Mouse (Mus musculus) forebrain, postnatal 0 days (tissue): ENCODE results near the gene Rreb1. TPM values are rescaled to one million over a fixed set of nuclear protein-coding genes. Genes with fewer than 3 reads are reported as not detected.

ENCODE experiments used
- ATAC-seq: fragments of 200-750 bp; cut with Nextera tagmentation; 2 replicates; pipeline ENCODE4 v1.8.0; 2017; ENCODE audit warnings: mild to moderate bottlenecking, moderate library complexity
- DNase-seq: peaks from one replicate; pipeline ENCODE4 v3.0.0-alpha.2; 2015
- H3K27ac ChIP-seq: fragments of 300-500 bp; sonication (generic); 2 replicates; pipeline ENCODE4 v1.5.1; 2014; ENCODE audit warnings: low read depth, mild to moderate bottlenecking, antibody characterized with exemption, low read length, moderate library complexity, mixed read lengths
- H3K27me3 ChIP-seq: fragments of 300-500 bp; sonication (generic); 2 replicates; pipeline ENCODE4 v1.6.1; 2014; ENCODE audit warnings: mild to moderate bottlenecking, low read length, mixed read lengths; ENCODE audit not compliant: insufficient read depth
- H3K36me3 ChIP-seq: fragments of 300-500 bp; sonication (generic); 2 replicates; pipeline ENCODE4 v1.6.1; 2014; ENCODE audit warnings: mild to moderate bottlenecking, moderate library complexity; ENCODE audit not compliant: insufficient read depth
- H3K4me1 ChIP-seq: fragments of 300-500 bp; sonication (generic); 2 replicates; pipeline ENCODE4 v1.6.1; 2014; ENCODE audit warnings: antibody characterized with exemption; ENCODE audit not compliant: insufficient read depth
- H3K4me2 ChIP-seq: fragments of 300-500 bp; sonication (generic); 2 replicates; pipeline ENCODE4 v1.6.1; 2014; ENCODE audit warnings: low read depth, mild to moderate bottlenecking, moderate library complexity
- H3K4me3 ChIP-seq: fragments of 300-500 bp; sonication (generic); 2 replicates; pipeline ENCODE4 v1.5.1; 2014; ENCODE audit warnings: low read depth, low read length, mixed read lengths
- H3K9ac ChIP-seq: fragments of 300-500 bp; sonication (generic); 2 replicates; pipeline ENCODE4 v1.6.1; 2014; ENCODE audit warnings: mild to moderate bottlenecking
- H3K9me3 ChIP-seq: fragments of 300-500 bp; sonication (generic); 2 replicates; pipeline ENCODE4 v1.6.1; 2016; ENCODE audit warnings: low read length
- CTCF ChIP-seq: sonication (generic); IDR thresholded peaks from 2 replicates; pipeline ENCODE4 v1.5.1; 2016; ENCODE audit warnings: antibody characterized with exemption, control low read depth, low read depth
- WGBS: fragments of 180-500 bp; shearing (Covaris S2); extraction: QIAGEN DNeasy Blood & Tissue Kit; methylation state at CpG from one replicate; pipeline ENCODE4 v1.1.7; 2014; 5-methylcytosine and 5-hydroxymethylcytosine counted together
- polyA plus RNA-seq: library from polyadenylated mRNA; unstranded; fragments of >200 nt; fragmentation: Nextera tagmentation; extraction: Ambion mirVana; gene quantifications from 2 replicates; pipeline ENCODE4 v1.2.1, GENCODE M21; 2015
- total RNA-seq: library from RNA; depleted of rRNA; stranded (reverse); fragments of >200 nt; gene quantifications from 2 replicates; pipeline ENCODE4 v1.2.3, GENCODE M21; 2014

Rreb1 gene
- total and polyA plus RNA-seq, 2 experiments from 2014 or later: 1.6 to 4.9 TPM

- no peak for TF ChIP-seq CTCF
- Histone ChIP-seq H3K4me3 (no peak overlapping the region), H3K9ac (no peak overlapping the region), H3K4me1 (no peaks in the 10 kb centered on the region), H3K36me3 (no peaks in the 10 kb centered on the region), H3K9me3 (no peaks in the 10 kb centered on the region), H3K4me2 (no peak overlapping the region), H3K27ac (no peak overlapping the region), H3K27me3 (no peaks in the 10 kb centered on the region)
- WGBS: 29% methylated on average over 1 of the region's 1 CpGs
- no peak for DNase-seq
- ATAC-seq: no peak
Measured at GRCm38 (mm10) chr13:37880035-37880434, 101.8 kb downstream of the Rreb1 start.

DNA sequence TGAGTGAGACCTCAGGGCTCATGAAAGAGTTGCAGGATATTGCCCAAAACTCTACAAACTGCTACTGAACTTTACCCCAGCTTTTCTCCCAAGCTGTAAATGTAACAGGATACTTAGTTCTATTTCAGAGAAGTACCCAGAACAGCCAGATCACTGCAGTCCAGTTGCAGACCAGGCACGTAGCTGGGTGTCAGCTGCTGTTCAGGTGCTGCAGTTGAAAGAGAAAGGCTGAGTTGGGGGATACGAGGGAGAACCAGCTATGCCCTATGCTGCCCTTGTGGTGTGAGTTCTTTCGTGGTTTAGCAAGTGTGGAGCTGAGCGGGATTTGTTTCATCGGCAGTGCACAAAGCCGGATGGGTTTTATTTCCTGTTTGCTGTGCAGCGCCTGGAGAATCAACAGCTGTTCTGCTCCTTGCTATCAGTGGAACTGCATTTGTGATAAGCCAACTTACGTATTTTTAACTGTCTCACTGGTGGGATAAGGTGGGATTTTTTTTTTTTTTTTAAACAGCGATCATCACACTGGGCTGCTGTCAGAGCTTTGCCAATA, 102.5 kb downstream of the Rreb1 start:
- no peak for TF ChIP-seq CTCF
- no peaks in the 10 kb centered on the region for H3K36me3 ChIP-seq
- WGBS: 77% methylated on average over 9 of the region's 9 CpGs
- DNase-seq (no peak), ATAC-seq (no peak)
- no peaks in the 10 kb centered on the region for H3K4me1 ChIP-seq
- no peak overlapping the region for H3K4me2 ChIP-seq
- H3K9ac ChIP-seq: no peak overlapping the region
- no peak overlapping the region for H3K4me3 ChIP-seq
- H3K27ac ChIP-seq: no peak overlapping the region
- no peaks in the 10 kb centered on the region for H3K9me3 ChIP-seq
- H3K27me3 ChIP-seq: no peaks in the 10 kb centered on the region

GRCm38 (mm10) chr13:37882521-37882920, 104.3 kb downstream of the Rreb1 start:
- H3K36me3 ChIP-seq: no peaks in the 10 kb centered on the region
- WGBS: 77% methylated on average over 8 of the region's 8 CpGs
- no peaks in the 10 kb centered on the region for H3K9me3 ChIP-seq
- H3K27ac ChIP-seq: no peak overlapping the region
- ATAC-seq (no peak), DNase-seq (no peak)
- no peak for TF ChIP-seq CTCF
- H3K4me2 ChIP-seq: no peak overlapping the region
- H3K4me3 ChIP-seq: no peak overlapping the region
- no peaks in the 10 kb centered on the region for H3K27me3 ChIP-seq
- H3K9ac ChIP-seq: no peak overlapping the region
- H3K4me1 ChIP-seq: no peaks in the 10 kb centered on the region

- 93% methylated on average over 5 of the region's 5 CpGs for WGBS
- H3K4me3 ChIP-seq: no peak overlapping the region
Measured at GRCm38 (mm10) chr13:37883008-37883407, 104.8 kb downstream of the Rreb1 start.

DNA sequence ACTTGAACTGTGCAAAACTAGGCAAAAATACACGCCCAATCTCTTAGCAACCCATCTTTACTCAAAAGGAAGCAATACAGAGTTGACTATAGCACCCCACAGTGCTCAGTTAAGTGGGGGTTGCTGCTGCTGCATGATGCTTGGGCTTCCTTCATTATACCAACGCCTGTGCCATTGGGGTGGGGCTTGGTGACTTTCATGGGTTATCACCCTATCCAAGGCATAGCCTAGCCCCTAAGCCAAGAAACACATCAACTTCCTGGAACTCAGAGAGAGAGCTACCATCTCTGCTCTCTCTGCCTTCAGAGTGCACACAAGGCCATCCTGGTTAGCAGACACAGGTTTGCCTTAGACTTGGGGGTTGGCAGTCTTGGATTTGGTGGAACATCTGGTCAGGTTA, 107.2 kb downstream of the Rreb1 start:
- H3K27ac ChIP-seq: no peak overlapping the region
- H3K4me1 ChIP-seq: no peaks in the 10 kb centered on the region
- no peak overlapping the region for H3K4me3 ChIP-seq
- no peak for TF ChIP-seq CTCF
- DNase-seq (no peak), ATAC-seq (no peak)
- no peak overlapping the region for H3K9ac ChIP-seq
- no peaks in the 10 kb centered on the region for H3K27me3 ChIP-seq
- H3K9me3 ChIP-seq: no peaks in the 10 kb centered on the region
- no peak overlapping the region for H3K4me2 ChIP-seq
- no peaks in the 10 kb centered on the region for H3K36me3 ChIP-seq
- 83% methylated on average over 2 of the region's 2 CpGs for WGBS

More at GRCm38 (mm10) chr13:37883008-37883407, 104.8 kb downstream of the Rreb1 start:
- Histone ChIP-seq H3K4me2 (no peak overlapping the region), H3K4me1 (no peaks in the 10 kb centered on the region), H3K9me3 (no peaks in the 10 kb centered on the region), H3K27ac (no peak overlapping the region), H3K9ac (no peak overlapping the region), H3K27me3 (no peaks in the 10 kb centered on the region), H3K36me3 (no peaks in the 10 kb centered on the region)
- no peak for ATAC-seq
- DNase-seq: no peak
- TF ChIP-seq CTCF: no peak

DNA sequence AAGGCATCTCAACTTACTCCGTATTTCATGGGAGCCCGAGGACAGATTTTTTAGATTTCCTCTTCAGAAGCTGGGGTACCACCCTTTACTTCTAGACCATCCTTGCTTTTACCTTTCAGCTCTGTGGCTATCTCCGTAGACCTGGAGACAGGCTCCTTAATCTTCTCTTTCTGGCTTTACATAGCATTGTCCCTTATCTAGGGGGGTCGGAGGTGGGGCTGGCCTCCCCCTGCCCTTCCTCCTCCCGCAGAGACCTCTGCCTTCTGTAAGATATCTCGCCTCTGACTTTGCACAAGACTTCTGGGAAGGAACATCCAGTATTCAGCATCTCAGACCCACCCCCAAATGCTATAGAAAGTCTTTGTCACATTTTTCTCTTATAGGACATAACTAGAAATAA, 107.8 kb downstream of the Rreb1 start:
- no peak overlapping the region for H3K4me3 ChIP-seq
- no peak for DNase-seq
- no peaks in the 10 kb centered on the region for H3K27me3 ChIP-seq
- H3K4me2 ChIP-seq: no peak overlapping the region
- no peaks in the 10 kb centered on the region for H3K9me3 ChIP-seq
- H3K4me1 ChIP-seq: no peaks in the 10 kb centered on the region
- no peaks in the 10 kb centered on the region for H3K36me3 ChIP-seq
- H3K27ac ChIP-seq: no peak overlapping the region
- no peak overlapping the region for H3K9ac ChIP-seq
- TF ChIP-seq CTCF: no peak
- 91% methylated on average over 6 of the region's 6 CpGs for WGBS
- no peak for ATAC-seq

- Histone ChIP-seq H3K9ac (no peak overlapping the region), H3K4me2 (no peak overlapping the region), H3K36me3 (no peaks in the 10 kb centered on the region), H3K9me3 (no peaks in the 10 kb centered on the region), H3K27me3 (no peaks in the 10 kb centered on the region), H3K4me3 (no peak overlapping the region), H3K27ac (no peak overlapping the region), H3K4me1 (no peaks in the 10 kb centered on the region)
- WGBS: 84% methylated on average over 8 of the region's 8 CpGs
- ATAC-seq (no peak), DNase-seq (no peak)
- TF ChIP-seq CTCF: no peak
Measured at GRCm38 (mm10) chr13:37894756-37895155, 116.6 kb downstream of the Rreb1 start.
